Mouse (Mus musculus) cerebellum, adult 2 months (tissue): ENCODE measurements around the gene Fndc3a. TPM values are rescaled to one million over a fixed set of nuclear protein-coding genes. Genes with fewer than 3 reads are reported as not detected.

Experiments used
- DNase-seq, 2 experiments: peaks; one replicate each; pipeline ENCODE4 v3.0.0; 2021
- H3K27ac ChIP-seq: fragments of 200-500 bp; 2 replicates; pipeline ENCODE4 v1.5.1; 2012; ENCODE audit warnings: low read length, control low read depth, inconsistent platforms; ENCODE audit not compliant: insufficient read depth
- H3K27me3 ChIP-seq: fragments of 200-500 bp; 2 replicates; pipeline ENCODE4 v1.6.1; 2012; ENCODE audit warnings: inconsistent platforms, mild to moderate bottlenecking, low read length, moderate library complexity; ENCODE audit not compliant: control insufficient read depth, insufficient read depth
- H3K4me1 ChIP-seq: fragments of 200-500 bp; 2 replicates; pipeline ENCODE4 v1.6.1; 2011; ENCODE audit warnings: low read length; ENCODE audit not compliant: control insufficient read depth, insufficient read depth
- H3K4me3 ChIP-seq: fragments of 200-500 bp; replicated peaks from 2 replicates; pipeline ENCODE3; 2011; ENCODE audit warnings: mild to moderate bottlenecking, low read depth, low read length, control low read depth; ENCODE audit not compliant: insufficient read depth
- CTCF ChIP-seq: fragments of 200-500 bp; IDR thresholded peaks from 2 replicates; pipeline ENCODE4 v1.5.1; 2011; ENCODE audit warnings: low read depth, mild to moderate bottlenecking, control low read depth, low read length, moderate library complexity, borderline replicate concordance; ENCODE audit not compliant: insufficient read depth
- POLR2A ChIP-seq: fragments of 200-500 bp; IDR thresholded peaks from 2 replicates; pipeline ENCODE4 v1.6.1; 2011; ENCODE audit warnings: low read length, control low read depth, borderline replicate concordance; ENCODE audit not compliant: insufficient read depth
- WGBS: fragments of 180-500 bp; shearing (Covaris S2); methylation state at CpG from one replicate; pipeline ENCODE4 v1.1.7; 2018; 5-methylcytosine and 5-hydroxymethylcytosine counted together
- polyA plus RNA-seq: library from polyadenylated mRNA; depleted of rRNA; stranded (reverse); fragments of >200 nt; gene quantifications from 2 replicates; pipeline ENCODE4 v1.2.3, GENCODE M21; 2012

The Fndc3a gene
- polyA plus RNA-seq, 1 experiment, result 20.0 TPM

GRCm38 (mm10) chr14:72649268-72649667 is 60.5 kb downstream of the Fndc3a start:
- DNase-seq, result no peak
- Histone ChIP-seq H3K4me1 (no peaks in the 10 kb centered on the region), H3K27me3 (no peaks in the 10 kb centered on the region), H3K4me3 (no peak overlapping the region), H3K27ac (no peak overlapping the region)
- no peak for TF ChIP-seq CTCF
- no peak for TF ChIP-seq POLR2A

GRCm38 (mm10) chr14:72645512-72645911 is 64.3 kb downstream of the Fndc3a start:
- Histone ChIP-seq H3K27ac (no peak overlapping the region), H3K4me3 (no peak overlapping the region), H3K27me3 (no peaks in the 10 kb centered on the region), H3K4me1 (no peaks in the 10 kb centered on the region)
- DNase-seq, result no peak
- no peak for TF ChIP-seq POLR2A
- TF ChIP-seq CTCF, result no peak

DNA sequence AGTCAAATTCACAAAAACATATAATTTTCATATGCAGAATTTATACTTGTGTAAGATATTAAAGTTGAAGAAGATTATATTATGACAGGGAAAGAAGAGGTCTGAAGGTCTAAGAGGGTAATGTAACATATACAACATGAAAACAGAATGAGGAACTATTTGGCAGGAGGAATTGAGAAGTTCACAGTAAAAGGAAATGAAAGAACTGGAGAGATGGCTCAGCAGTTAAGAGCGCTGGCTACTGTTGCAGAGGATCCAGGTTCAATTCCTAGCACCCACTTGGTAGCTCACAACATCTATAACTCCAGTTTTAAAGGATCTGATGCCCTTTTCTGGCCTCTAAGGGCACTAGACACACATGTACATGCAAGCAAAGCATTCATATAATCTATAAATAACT is 65.2 kb downstream of the Fndc3a start:
- H3K27ac ChIP-seq, result no peak overlapping the region
- no peak for TF ChIP-seq CTCF
- no peak for TF ChIP-seq POLR2A
- DNase-seq, result no peak
- H3K27me3 ChIP-seq, result no peaks in the 10 kb centered on the region
- H3K4me3 ChIP-seq, result no peak overlapping the region
- 100% methylated on average over 1 of the region's 1 CpGs for WGBS
- H3K4me1 ChIP-seq, result no peaks in the 10 kb centered on the region

DNA sequence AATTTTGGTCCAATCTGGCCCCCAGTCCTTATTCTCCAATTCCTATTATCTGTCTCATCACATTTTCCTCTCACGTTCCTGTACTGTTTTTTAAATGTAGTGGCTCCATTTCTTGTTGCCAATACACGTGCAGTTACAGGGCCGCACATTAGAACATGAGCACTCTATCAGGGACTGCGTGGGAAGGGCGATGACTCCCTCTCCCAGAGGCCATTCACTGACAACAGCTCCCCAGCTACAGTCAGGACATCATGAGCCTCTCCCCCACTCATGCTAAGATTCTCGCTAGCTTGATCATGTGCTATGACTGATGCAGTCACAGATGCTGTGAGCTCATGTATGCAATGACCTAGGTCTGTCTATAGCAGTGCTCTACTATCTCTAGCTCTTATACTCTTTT is 71.3 kb downstream of the Fndc3a start:
- H3K27me3 ChIP-seq, result no peaks in the 10 kb centered on the region
- no peak overlapping the region for H3K4me3 ChIP-seq
- TF ChIP-seq POLR2A, result no peak
- TF ChIP-seq CTCF, result no peak
- no peak for DNase-seq
- H3K4me1 ChIP-seq, result peaks cover 2% of the 10 kb centered on the region; the same call in 1 of the 2 replicates
- no peak overlapping the region for H3K27ac ChIP-seq
- WGBS, result 84% methylated on average over 6 of the region's 6 CpGs

DNA sequence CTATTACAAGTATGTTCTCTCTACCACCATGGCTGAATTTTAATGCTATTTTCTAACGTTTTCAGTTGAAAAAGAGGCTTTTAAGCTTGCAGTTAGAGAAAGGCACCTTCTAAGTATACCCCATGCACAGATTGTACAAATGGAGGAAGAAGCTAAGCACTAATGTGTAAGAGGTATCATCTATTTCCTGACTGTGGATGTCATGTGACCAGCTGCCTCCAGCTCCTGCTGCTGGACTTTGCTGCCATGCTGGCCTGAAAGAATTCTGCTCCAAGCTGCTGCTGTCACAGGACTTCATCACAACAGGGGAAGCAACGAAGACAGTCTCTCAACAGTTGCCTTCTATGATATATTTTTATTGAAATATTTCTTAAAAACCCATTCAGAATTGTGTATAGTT is 76.2 kb downstream of the Fndc3a start:
- H3K4me3 ChIP-seq, result no peak overlapping the region
- no peak for DNase-seq
- H3K27me3 ChIP-seq, result no peaks in the 10 kb centered on the region
- peaks cover 2% of the 10 kb centered on the region; the same call in 1 of the 2 replicates for H3K4me1 ChIP-seq
- H3K27ac ChIP-seq, result no peak overlapping the region
- no peak for TF ChIP-seq POLR2A
- 78% methylated on average over 2 of the region's 2 CpGs for WGBS

DNA sequence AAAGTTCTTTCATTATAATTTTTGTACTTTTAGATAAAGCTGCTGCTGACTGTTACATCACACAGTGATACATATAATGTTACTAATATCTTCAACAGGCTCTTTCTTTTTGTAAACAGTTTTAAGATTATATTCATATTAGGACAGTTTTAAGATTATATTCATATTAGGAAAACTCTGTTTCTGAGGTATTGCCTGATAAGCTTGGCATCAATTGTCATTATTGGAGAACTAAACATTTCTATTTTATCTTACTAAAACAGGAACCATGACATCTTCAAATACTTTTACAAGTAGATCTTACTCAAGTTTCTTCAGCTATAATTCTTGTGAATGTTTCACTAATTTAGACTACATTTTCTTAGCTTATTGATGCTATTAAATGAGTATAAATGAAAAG is 84.4 kb downstream of the Fndc3a start:
- no peaks in the 10 kb centered on the region for H3K27me3 ChIP-seq
- no peak overlapping the region for H3K27ac ChIP-seq
- TF ChIP-seq CTCF, result no peak
- H3K4me1 ChIP-seq, result peaks cover 2% of the 10 kb centered on the region; the same call in 1 of the 2 replicates
- DNase-seq, result no peak
- H3K4me3 ChIP-seq, result no peak overlapping the region

- no peaks in the 10 kb centered on the region for H3K27me3 ChIP-seq
- H3K4me1 ChIP-seq, result no peaks in the 10 kb centered on the region; the same call in 1 of the 2 replicates
- H3K4me3 ChIP-seq, result no peak overlapping the region
- TF ChIP-seq CTCF, result no peak
- TF ChIP-seq POLR2A, result no peak
- DNase-seq, result no peak
- 96% methylated on average over 3 of the region's 3 CpGs for WGBS
- H3K27ac ChIP-seq, result no peak overlapping the region
Measured at GRCm38 (mm10) chr14:72604077-72604476, 105.7 kb downstream of the Fndc3a start.

GRCm38 (mm10) chr14:72603194-72603521 is 106.6 kb downstream of the Fndc3a start:
- Histone ChIP-seq H3K27ac (peak overlapping the region; percentile 23; the same call in 1 of the 2 replicates), H3K27me3 (no peaks in the 10 kb centered on the region), H3K4me3 (peak overlapping the region; percentile 73), H3K4me1 (no peaks in the 10 kb centered on the region; the same call in 1 of the 2 replicates)
- no peak for DNase-seq
- under 1% methylated on average over 8 of the region's 8 CpGs for WGBS
- TF ChIP-seq CTCF (no peak), POLR2A (no peak)
